Mouse (Mus musculus) liver (tissue): ENCODE data around the gene Psmb1.
"Not testable (repeated sequence)": the region's sequence is repeated elsewhere in the genome, so short reads cannot be mapped to it uniquely, and the experiment has no call there.

Experiments used
- DNase-seq: peaks from one replicate; pipeline ENCODE4 v3.0.0-alpha.2; 2020; ENCODE audit warnings: mixed read lengths

The Psmb1 gene

GRCm38 (mm10) chr17:15459761-15460160 is 39.8 kb downstream of the Psmb1 start:
- no peak for DNase-seq

GRCm38 (mm10) chr17:15456595-15456994 is 43.0 kb downstream of the Psmb1 start:
- no peak for DNase-seq

GRCm38 (mm10) chr17:15455203-15455602 is 44.3 kb downstream of the Psmb1 start:
- DNase-seq = no peak

- no peak for DNase-seq
Measured at GRCm38 (mm10) chr17:15449606-15450005, 49.9 kb downstream of the Psmb1 start.

GRCm38 (mm10) chr17:15449144-15449543 is 50.4 kb downstream of the Psmb1 start:
- not testable (repeated sequence) for DNase-seq

GRCm38 (mm10) chr17:15447831-15448230 is 51.7 kb downstream of the Psmb1 start:
- DNase-seq = no peak

GRCm38 (mm10) chr17:15445421-15445820 is 54.1 kb downstream of the Psmb1 start:
- DNase-seq = no peak

- DNase-seq = peak; percentile 60
Measured at GRCm38 (mm10) chr17:15440463-15441121, 59.0 kb downstream of the Psmb1 start.

GRCm38 (mm10) chr17:15440067-15440462 is 59.5 kb downstream of the Psmb1 start:
- no peak for DNase-seq

GRCm38 (mm10) chr17:15434748-15435147 is 64.8 kb downstream of the Psmb1 start:
- DNase-seq = peak; percentile 10

- DNase-seq = no peak
Measured at GRCm38 (mm10) chr17:15432036-15432435, 67.5 kb downstream of the Psmb1 start.

GRCm38 (mm10) chr17:15431551-15431950 is 68.0 kb downstream of the Psmb1 start:
- no peak for DNase-seq

- peak; percentile 43 for DNase-seq
Measured at GRCm38 (mm10) chr17:15431021-15431514, 68.5 kb downstream of the Psmb1 start.

- peak; percentile 34 for DNase-seq
Measured at GRCm38 (mm10) chr17:15429937-15430336, 69.6 kb downstream of the Psmb1 start.

- DNase-seq = no peak
Measured at GRCm38 (mm10) chr17:15429451-15429850, 70.1 kb downstream of the Psmb1 start.

- no peak for DNase-seq
Measured at GRCm38 (mm10) chr17:15425931-15426330, 73.6 kb downstream of the Psmb1 start.
